ENCODE assay signal across 22 mouse cellular contexts in genomic region chr8:77704768-77705167, GRCm38 (mm10). TPM values are rescaled to one million over a fixed set of nuclear protein-coding genes. Genes with fewer than 3 reads are reported as not detected.
A peak's percentile ranks its signal among the peaks of the same experiment; 100 is the strongest.
DNase-seq lines count a peak whose midpoint lies in the region; ATAC-seq lines count a peak whose summit lies in the region.
"Had no signal": no experiment of that assay in that cellular context is flagged by ENCODE, and none has a peak within 500 bp of the region (broad histone marks: within the 10 kb centered on the region; RNA-seq: fewer than 3 reads in every experiment).

No protein-coding gene starts in this region.

- no peaks in the 10 kb centered on the region for H3K9me3 ChIP-seq in embryonic facial prominence, embryonic 12.5 days
- no peaks in the 10 kb centered on the region for H3K9me3 ChIP-seq in embryonic facial prominence, embryonic 10.5 days
- H3K9me3 ChIP-seq: forebrain, embryonic 15.5 days had no signal

- DNase-seq in embryonic facial prominence, embryonic 10.5 days (ENCODE audit: low spot score), result no peak
- DNase-seq in heart, adult 11 months, result peak; percentile 74
- DNase-seq in heart, postnatal 36 days, result no peak
- DNase-seq in brain, adult 2 months (ENCODE audit: low read depth, low spot score), result peak; percentile 40
- no peak for DNase-seq in adrenal gland, adult 8-10 months
- DNase-seq: adrenal gland, postnatal 10 days; adrenal gland, postnatal 25 days; B cell, adult 2 months; cerebellum, adult 11-12 months; cerebellum, adult 2 months; cerebellum, adult 9-10 months; cerebellum, postnatal 10 days; cerebellum, postnatal 25 days; forebrain, postnatal 0 days had no signal

- intact Hi-C loops in heart, postnatal 36 days (cut with DNase I), result no loop called here

- 84% methylated on average over 4 of the region's 4 CpGs for whole genome bisulfite sequencing in embryonic facial prominence, embryonic 12.5 days
- 94% methylated on average over 4 of the region's 4 CpGs for WGBS in embryonic facial prominence, embryonic 10.5 days

- H3K4me1 ChIP-seq in embryonic facial prominence, embryonic 12.5 days, result peaks cover 7% of the 10 kb centered on the region; the same call in 1 of the 2 replicates
- H3K4me1 ChIP-seq in embryonic facial prominence, embryonic 10.5 days, result peaks cover 31% of the 10 kb centered on the region
- H3K4me1 ChIP-seq: forebrain, embryonic 13.5 days; forebrain, embryonic 15.5 days had no signal

- H3K36me3 ChIP-seq in embryonic facial prominence, embryonic 12.5 days, result peaks cover 4% of the 10 kb centered on the region; the same call in 1 of the 2 replicates
- peaks cover 19% of the 10 kb centered on the region for H3K36me3 ChIP-seq in embryonic facial prominence, embryonic 10.5 days (replicated peaks)
- H3K36me3 ChIP-seq: forebrain, embryonic 15.5 days; G1E had no signal

- no peak overlapping the region for H3K4me2 ChIP-seq in embryonic facial prominence, embryonic 12.5 days (replicated peaks)
- H3K4me2 ChIP-seq: forebrain, embryonic 13.5 days; forebrain, embryonic 15.5 days had no signal

- no peaks in the 10 kb centered on the region for H3K27me3 ChIP-seq in embryonic facial prominence, embryonic 12.5 days
- no peaks in the 10 kb centered on the region for H3K27me3 ChIP-seq in embryonic facial prominence, embryonic 10.5 days (replicated peaks; ENCODE audit: low read depth, poor library complexity, severe bottlenecking)
- H3K27me3 ChIP-seq: CH12.LX; forebrain, embryonic 13.5 days; forebrain, embryonic 15.5 days had no signal

- H3K9ac ChIP-seq in embryonic facial prominence, embryonic 12.5 days, result no peak overlapping the region
- H3K9ac ChIP-seq: forebrain, embryonic 13.5 days; forebrain, embryonic 15.5 days; forebrain, postnatal 0 days had no signal

- no peak overlapping the region for H3K4me3 ChIP-seq in embryonic facial prominence, embryonic 12.5 days
- H3K4me3 ChIP-seq in embryonic facial prominence, embryonic 10.5 days, result no peak overlapping the region
- H3K4me3 ChIP-seq: forebrain, embryonic 13.5 days; forebrain, embryonic 15.5 days had no signal

- 0 out of 2 replicates have a peak overlapping the region, but pooled peaks have one; percentile 47 for H3K27ac ChIP-seq in embryonic facial prominence, embryonic 12.5 days
- H3K27ac ChIP-seq in embryonic facial prominence, embryonic 10.5 days (replicated peaks), result no peak overlapping the region
- H3K27ac ChIP-seq: forebrain, embryonic 13.5 days; forebrain, embryonic 15.5 days had no signal

- no peak for ATAC-seq in embryonic facial prominence, embryonic 12.5 days (ENCODE audit: insufficient number of reproducible peaks, insufficient read depth, low FRiP score, low TSS enrichment)
- ATAC-seq: activated CD4-positive, CD25-positive, alpha-beta regulatory T cell, adult 4 months; CD4-positive, CD25-positive, alpha-beta regulatory T cell, adult 4 months; forebrain, embryonic 13.5 days; forebrain, embryonic 15.5 days; forebrain, postnatal 0 days; Patski had no signal

RNA-seq across cellular contexts. Expression of gene Ednra, which starts 19.5 kb away (rescaled TPM):
- 48.0 and 51.8 TPM in 2 replicates for polyA plus RNA-seq in embryonic facial prominence, embryonic 12.5 days (2016; fragmentation: Nextera tagmentation; extraction: Ambion mirVana)
- 30.8 and 36.4 TPM in 2 replicates for polyA plus RNA-seq in embryonic facial prominence, embryonic 10.5 days (2016; fragmentation: Nextera tagmentation; extraction: Ambion mirVana)
- total RNA-seq in heart, postnatal 36 days (2021), result 10 to 100 TPM; 39.2 to 43.5 TPM
- 10 to 100 TPM; 22.5 to 31.6 (median 27.9) TPM for total RNA-seq in adrenal gland, adult 8-10 months (2022)
- polyA plus RNA-seq: activated CD4-positive, CD25-positive, alpha-beta regulatory T cell, adult 4 months; CD4-positive, CD25-positive, alpha-beta regulatory T cell, adult 4 months; G1E had no signal

Comparison
In these comparisons a context has a peak if more than half of its experiments do, and no peak if none do; other contexts are left out.
1. DNase-seq: peak in heart, adult 11 months (single experiment) and brain, adult 2 months (single experiment); none in embryonic facial prominence, embryonic 10.5 days (single experiment), heart, postnatal 36 days (0 of 2) and adrenal gland, adult 8-10 months (single experiment).